Mouse (Mus musculus): Measurements from ENCODE around the gene Gan.

DNA sequence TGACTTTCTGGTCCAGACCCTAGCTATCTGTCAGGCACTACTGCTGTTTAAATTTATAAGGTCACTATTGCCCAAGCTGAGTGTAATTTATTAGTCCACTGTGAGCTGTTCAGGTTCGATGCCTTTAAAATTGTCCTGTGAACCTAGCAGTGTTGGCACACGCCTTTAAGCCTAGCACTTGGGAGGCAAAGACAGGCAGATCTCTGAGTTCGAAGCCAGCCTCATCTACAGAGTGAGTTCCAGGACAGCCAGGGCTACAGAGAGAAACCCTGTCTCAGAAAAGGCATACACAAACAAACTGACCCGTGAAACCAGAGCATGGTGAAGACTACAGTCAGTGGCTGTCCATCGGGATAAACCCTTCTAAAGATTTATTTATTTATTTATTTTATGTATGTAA, 82.4 kb downstream of the Gan start:
- TF ChIP-seq GATA1 (IDR thresholded peaks at IDR 0.05; ENCODE audit: borderline replicate concordance, low read length) (no peak), FLI1 (IDR thresholded peaks at IDR 0.05; ENCODE audit: low read length) (no peak)
